Mouse (Mus musculus): ENCODE measurements around the gene Gm3880. TPM values are rescaled to one million over a fixed set of nuclear protein-coding genes. Genes with fewer than 3 reads are reported as not detected.
"Not testable (repeated sequence)": the region's sequence is repeated elsewhere in the genome, so short reads cannot be mapped to it uniquely, and the experiment has no call there.

Gene Gm3880
- polyA plus RNA-seq (2015; fragmentation: Nextera tagmentation; extraction: Ambion mirVana) = not detected in 2 replicates

DNA sequence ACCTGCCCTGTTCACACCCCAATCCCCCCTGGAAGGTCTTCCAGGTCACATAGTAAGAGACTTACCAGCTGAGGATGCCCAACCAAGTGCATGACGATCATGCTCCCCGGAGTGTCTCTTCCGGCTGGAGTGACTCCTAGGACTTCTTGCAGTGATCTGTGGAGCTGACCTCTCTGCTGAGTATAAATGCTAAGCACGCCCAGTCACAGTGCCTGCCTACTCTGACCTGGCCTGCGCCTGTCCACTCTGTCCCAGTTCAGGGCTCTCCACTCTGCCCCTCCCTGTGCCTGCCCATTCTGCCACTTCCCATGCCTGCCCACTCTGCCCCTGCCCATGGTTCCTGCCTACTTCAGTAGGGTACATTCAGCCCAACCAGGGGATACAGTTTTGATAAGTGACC is at the start of gene Gm3880:
TSS of gene Gm3880 (minus strand) at position 101 of the 400 bp plus-strand sequence.
- not testable (repeated sequence) for H3K9me3 ChIP-seq; ATAC-seq (ENCODE audit: low FRiP score, low read depth); H3K4me2 ChIP-seq; H3K4me1 ChIP-seq (replicated peaks); H3K9ac ChIP-seq; H3K36me3 ChIP-seq; H3K27me3 ChIP-seq; H3K4me3 ChIP-seq; H3K27ac ChIP-seq (replicated peaks)
- WGBS = 94% methylated on average over 5 of the region's 5 CpGs

DNA sequence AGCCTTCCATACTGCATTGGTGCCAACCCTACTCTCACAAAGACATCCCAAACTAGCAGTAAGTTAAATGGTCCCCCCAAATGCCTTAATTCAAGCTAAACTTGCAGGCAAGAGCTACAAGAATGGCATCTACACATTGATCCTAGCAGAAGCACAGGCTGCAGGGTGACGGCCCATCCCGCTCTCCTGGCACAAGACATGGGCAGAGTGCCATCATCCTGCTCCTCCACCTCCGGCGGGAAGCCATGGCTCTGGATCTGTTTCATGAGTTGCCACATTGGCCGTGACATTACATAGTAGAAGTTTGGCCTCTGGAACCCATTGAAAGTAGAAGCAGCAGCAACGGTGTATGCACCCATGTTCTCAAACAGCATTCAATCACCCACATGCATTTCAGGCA is 37.5 kb upstream of the Gm3880 start:
- 90% methylated on average over 6 of the region's 6 CpGs for WGBS
- not testable (repeated sequence) for H3K4me3 ChIP-seq; H3K27ac ChIP-seq (replicated peaks); H3K4me1 ChIP-seq (replicated peaks); H3K27me3 ChIP-seq; H3K9me3 ChIP-seq; H3K4me2 ChIP-seq; H3K36me3 ChIP-seq; ATAC-seq (ENCODE audit: low FRiP score, low read depth); H3K9ac ChIP-seq

DNA sequence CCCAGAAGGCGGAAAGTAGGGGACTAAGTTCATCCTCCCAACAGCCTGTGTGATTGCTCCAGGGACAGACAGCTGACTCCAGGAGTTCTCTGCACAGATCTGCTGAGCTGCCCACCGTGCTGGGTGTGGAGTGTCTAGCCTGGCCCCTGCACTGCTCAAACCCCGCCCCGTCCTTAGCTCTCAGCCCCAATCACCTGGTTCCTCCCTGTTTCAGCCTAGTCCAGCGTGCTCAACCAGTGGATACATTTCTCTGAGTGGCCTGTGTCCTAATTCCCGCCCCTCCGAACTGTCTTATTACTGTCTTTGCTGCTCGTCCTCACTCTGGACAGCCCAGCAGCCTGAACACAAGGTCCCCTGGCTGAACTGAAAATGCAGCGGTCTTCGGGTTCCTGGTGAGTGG is 20.8 kb upstream of the Gm3880 start, which contains the start of the genes Gm9112 and Dmrtc1b:
TSS of gene Gm9112 (minus strand) at position 101 of the 400 bp plus-strand sequence.
TSS of gene Dmrtc1b (plus strand) at position 331 of the 400 bp plus-strand sequence.
- not testable (repeated sequence) for H3K9ac ChIP-seq; ATAC-seq (ENCODE audit: low FRiP score, low read depth); H3K9me3 ChIP-seq; H3K27me3 ChIP-seq; H3K27ac ChIP-seq (replicated peaks); H3K4me1 ChIP-seq (replicated peaks); H3K4me3 ChIP-seq; H3K36me3 ChIP-seq; H3K4me2 ChIP-seq
- 89% methylated on average over 10 of the region's 10 CpGs for WGBS

- not testable (repeated sequence) for H3K4me1 ChIP-seq (replicated peaks); H3K4me2 ChIP-seq; ATAC-seq (ENCODE audit: low FRiP score, low read depth); H3K4me3 ChIP-seq; H3K27me3 ChIP-seq; H3K9ac ChIP-seq; H3K27ac ChIP-seq (replicated peaks); H3K9me3 ChIP-seq; H3K36me3 ChIP-seq
- 76% methylated on average over 3 of the region's 3 CpGs for WGBS
Measured at GRCm38 (mm10) chrX:102700636-102701035, 13.9 kb upstream of the Gm3880 start.

DNA sequence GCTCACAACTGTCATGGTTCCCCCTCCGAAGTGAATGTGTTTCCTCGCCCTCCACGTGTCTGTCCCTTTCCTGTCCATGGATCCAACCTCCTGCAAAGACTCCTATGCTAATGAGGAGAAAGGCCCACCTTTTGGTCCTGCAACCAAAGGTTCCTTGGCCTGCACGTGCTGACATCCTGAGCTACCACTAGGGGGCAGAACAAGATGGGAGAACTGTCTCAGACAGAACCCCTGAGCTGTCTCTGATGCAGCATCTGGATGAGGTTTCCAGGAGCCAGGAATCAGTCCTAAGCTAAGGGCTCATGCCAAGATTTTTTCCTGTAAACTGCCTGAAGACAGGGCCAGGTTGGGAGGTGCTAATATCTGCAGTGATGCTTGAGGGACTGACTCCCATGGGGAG is 2.5 kb upstream of the Gm3880 start:
- not testable (repeated sequence) for H3K27ac ChIP-seq (replicated peaks); H3K4me1 ChIP-seq (replicated peaks); H3K4me2 ChIP-seq; H3K4me3 ChIP-seq; H3K36me3 ChIP-seq; H3K27me3 ChIP-seq; H3K9me3 ChIP-seq; H3K9ac ChIP-seq
- peak; percentile 69; the same call in 1 of the 2 replicates for ATAC-seq (ENCODE audit: low FRiP score, low read depth)
- WGBS = 18% methylated on average over 4 of the region's 4 CpGs

DNA sequence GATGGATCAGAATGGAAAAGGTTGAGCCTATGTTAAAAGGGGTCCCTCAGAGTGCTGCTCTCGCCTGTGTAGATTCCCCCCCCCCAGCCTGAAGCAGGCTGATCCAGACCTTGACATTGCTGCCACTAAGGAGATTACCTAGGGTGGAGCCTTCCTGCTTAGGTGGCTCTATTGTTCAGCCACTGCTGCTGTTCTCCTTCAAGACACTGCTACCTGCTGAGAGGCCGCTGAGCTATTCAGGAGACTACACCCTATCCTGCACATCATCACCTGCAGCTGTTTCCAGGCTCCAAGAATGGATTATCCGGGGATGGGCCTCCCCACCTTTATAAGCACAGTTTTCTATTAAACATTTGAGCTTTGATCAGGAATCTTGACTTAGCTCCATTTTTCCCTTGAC is 2.1 kb downstream of the Gm3880 start:
- H3K4me1 ChIP-seq (replicated peaks); H3K27ac ChIP-seq (replicated peaks); H3K9ac ChIP-seq; H3K4me2 ChIP-seq; H3K4me3 ChIP-seq; H3K9me3 ChIP-seq; H3K36me3 ChIP-seq; H3K27me3 ChIP-seq; ATAC-seq (ENCODE audit: low FRiP score, low read depth): not testable (repeated sequence)
- 64% methylated on average over 3 of the region's 3 CpGs for WGBS

DNA sequence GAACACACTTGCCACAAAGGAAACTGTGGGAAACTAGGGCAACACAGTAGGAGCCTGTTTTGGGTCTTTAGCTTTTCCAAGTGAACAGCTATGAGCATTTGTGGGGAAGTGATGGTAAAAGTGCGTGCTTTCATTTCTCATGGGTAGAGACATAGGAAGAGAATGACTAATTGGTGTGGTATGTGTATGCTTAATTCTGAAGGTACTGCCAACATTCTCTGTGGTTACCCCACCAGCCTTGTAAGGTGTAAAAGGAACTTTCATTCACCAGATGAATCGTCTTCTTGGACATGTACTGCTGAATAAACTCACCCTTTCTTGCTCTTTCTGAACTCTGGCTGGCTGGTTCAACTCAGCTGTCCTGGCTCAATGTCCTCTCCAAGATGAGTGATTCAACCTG is 20.1 kb downstream of the Gm3880 start:
- Histone ChIP-seq H3K27me3 (no peaks in the 10 kb centered on the region), H3K4me2 (no peak overlapping the region), H3K9ac (no peak overlapping the region), H3K4me1 (replicated peaks) (no peaks in the 10 kb centered on the region), H3K9me3 (no peaks in the 10 kb centered on the region), H3K36me3 (no peaks in the 10 kb centered on the region), H3K4me3 (no peak overlapping the region), H3K27ac (replicated peaks) (no peak overlapping the region)
- ATAC-seq (ENCODE audit: low FRiP score, low read depth) = no peak
- WGBS = 88% methylated on average over 2 of the region's 2 CpGs

DNA sequence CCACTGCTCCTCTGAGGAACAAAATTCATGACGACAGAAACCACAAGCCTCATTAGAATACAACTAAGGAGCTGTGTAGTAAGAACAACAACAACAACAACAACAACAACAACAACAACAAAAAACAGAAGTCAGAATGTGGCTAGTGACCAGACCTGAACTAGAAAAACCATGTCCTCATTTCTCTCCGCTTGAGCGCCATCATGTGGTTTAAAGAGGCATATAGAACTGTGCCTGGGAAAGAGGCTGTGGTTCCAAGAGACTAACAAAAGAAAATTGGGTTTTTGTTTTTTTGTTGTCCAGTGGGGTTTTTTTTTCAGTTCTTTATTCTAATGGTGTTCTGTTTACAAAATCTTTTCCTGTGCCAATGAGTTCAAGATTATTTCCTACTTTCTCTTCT is 26.1 kb downstream of the Gm3880 start:
- ATAC-seq (ENCODE audit: low FRiP score, low read depth) = no peak
- Histone ChIP-seq H3K27me3 (no peaks in the 10 kb centered on the region), H3K4me3 (no peak overlapping the region), H3K9me3 (no peaks in the 10 kb centered on the region), H3K4me2 (no peak overlapping the region), H3K36me3 (no peaks in the 10 kb centered on the region), H3K9ac (no peak overlapping the region), H3K27ac (replicated peaks) (no peak overlapping the region), H3K4me1 (replicated peaks) (no peaks in the 10 kb centered on the region)
- WGBS = 25% methylated on average over 3 of the region's 3 CpGs

DNA sequence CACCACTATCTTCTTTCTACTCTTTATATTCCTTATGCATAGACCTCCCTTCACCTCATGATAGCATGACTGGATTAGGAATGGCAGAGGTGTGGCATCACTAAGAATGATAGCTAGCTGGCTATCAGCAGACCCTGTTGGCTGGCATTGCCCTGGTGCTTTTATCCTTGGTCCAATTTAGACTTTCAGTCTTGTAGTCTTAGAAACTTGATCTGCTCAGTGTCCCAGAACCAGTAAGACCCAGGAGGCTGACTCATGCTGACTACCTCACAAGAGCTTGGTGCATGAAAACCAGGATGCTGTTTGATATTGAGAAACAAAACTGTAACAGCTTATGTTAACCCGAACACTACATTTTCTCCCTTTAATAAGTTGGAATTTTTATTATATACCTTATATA is 41.1 kb downstream of the Gm3880 start:
- no peaks in the 10 kb centered on the region for H3K36me3 ChIP-seq
- WGBS = 92% methylated on average over 1 of the region's 1 CpGs
- no peak overlapping the region for H3K27ac ChIP-seq (replicated peaks)
- no peak overlapping the region for H3K4me3 ChIP-seq
- H3K9me3 ChIP-seq = no peaks in the 10 kb centered on the region
- H3K4me1 ChIP-seq (replicated peaks) = peaks cover 7% of the 10 kb centered on the region; the same call in 1 of the 2 replicates
- ATAC-seq (ENCODE audit: low FRiP score, low read depth) = no peak
- H3K27me3 ChIP-seq = peaks cover 10% of the 10 kb centered on the region; the same call in 1 of the 2 replicates
- H3K9ac ChIP-seq = no peak overlapping the region
- no peak overlapping the region for H3K4me2 ChIP-seq

DNA sequence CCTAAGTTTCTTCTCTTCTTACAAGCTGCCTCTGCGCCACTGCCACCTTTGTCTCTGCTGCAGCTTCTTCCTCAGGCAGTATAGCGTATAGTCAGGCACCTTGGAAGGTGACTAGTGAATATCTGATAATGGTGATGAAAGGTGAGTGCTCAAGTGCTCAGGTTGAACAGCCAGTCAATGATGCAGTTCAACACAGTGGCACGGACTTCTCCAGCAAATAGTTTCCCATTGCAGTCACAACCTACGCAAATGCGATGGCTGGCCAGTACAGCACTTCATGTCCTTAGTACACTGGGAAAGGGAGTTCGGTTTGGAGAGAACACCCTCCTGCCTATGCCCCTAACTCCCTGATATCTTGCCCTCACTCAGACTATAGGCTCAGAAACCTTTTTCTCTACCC is 41.6 kb downstream of the Gm3880 start:
- H3K9ac ChIP-seq = no peak overlapping the region
- no peaks in the 10 kb centered on the region for H3K36me3 ChIP-seq
- peak overlapping the region; percentile 59 for H3K4me2 ChIP-seq
- H3K4me1 ChIP-seq (replicated peaks) = peaks cover 7% of the 10 kb centered on the region; the same call in 1 of the 2 replicates
- H3K27ac ChIP-seq (replicated peaks) = no peak overlapping the region
- no peak for ATAC-seq (ENCODE audit: low FRiP score, low read depth)
- H3K4me3 ChIP-seq = peak overlapping the region; percentile 53; the same call in 1 of the 2 replicates
- peaks cover 10% of the 10 kb centered on the region; the same call in 1 of the 2 replicates for H3K27me3 ChIP-seq
- WGBS = 51% methylated on average over 6 of the region's 6 CpGs
- no peaks in the 10 kb centered on the region for H3K9me3 ChIP-seq

DNA sequence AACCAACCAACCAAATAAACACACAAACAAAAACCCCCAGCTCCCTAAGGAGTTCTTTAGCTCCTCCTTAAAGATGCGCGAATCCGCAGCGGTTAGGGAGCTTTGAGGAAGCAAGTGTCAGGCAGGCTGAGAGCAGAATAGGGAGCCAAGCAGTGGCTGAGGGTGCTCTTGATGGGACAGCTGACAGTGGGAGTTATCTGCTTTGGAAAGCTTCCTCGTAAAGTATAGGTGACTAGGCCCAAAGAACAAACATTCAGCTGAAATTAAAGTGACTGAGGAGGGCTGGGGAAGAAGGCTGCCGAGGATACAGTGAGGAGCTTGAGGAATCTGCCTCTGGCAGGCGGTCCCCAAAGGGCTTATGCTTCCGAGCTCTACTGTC is 42.2 kb downstream of the Gm3880 start:
- H3K4me2 ChIP-seq = peak overlapping the region; percentile 59
- peak; percentile 19; the same call in 1 of the 2 replicates for ATAC-seq (ENCODE audit: low FRiP score, low read depth)
- peaks cover 10% of the 10 kb centered on the region; the same call in 1 of the 2 replicates for H3K27me3 ChIP-seq
- H3K9ac ChIP-seq = no peak overlapping the region; the same call in 1 of the 2 replicates
- H3K4me1 ChIP-seq (replicated peaks) = peaks cover 7% of the 10 kb centered on the region; the same call in 1 of the 2 replicates
- 23% methylated on average over 7 of the region's 8 CpGs for WGBS
- H3K36me3 ChIP-seq = no peaks in the 10 kb centered on the region
- H3K9me3 ChIP-seq = no peaks in the 10 kb centered on the region
- no peak overlapping the region for H3K27ac ChIP-seq (replicated peaks)
- peak overlapping the region; percentile 53 for H3K4me3 ChIP-seq

- ATAC-seq (ENCODE audit: low FRiP score, low read depth) = peak; percentile 87
- Histone ChIP-seq H3K4me1 (replicated peaks) (peaks cover 7% of the 10 kb centered on the region; the same call in 1 of the 2 replicates), H3K4me2 (peak within 1 kb of the TSS; percentile 59), H3K9ac (peak within 1 kb of the TSS; percentile 52), H3K27ac (replicated peaks) (no peak within 1 kb of the TSS), H3K27me3 (peaks cover 10% of the 10 kb centered on the region; the same call in 1 of the 2 replicates), H3K36me3 (no peaks in the 10 kb centered on the region), H3K4me3 (peak within 1 kb of the TSS; percentile 53), H3K9me3 (no peaks in the 10 kb centered on the region)
- WGBS = 22% methylated on average over 51 of the region's 60 CpGs
Measured at GRCm38 (mm10) chrX:102643823-102644572, 42.8 kb downstream of the Gm3880 start, which contains the start of gene Phka1. Phka1 (minus strand) TSS chrX:102644246.

Measured in hindbrain, embryonic 15.5 days (tissue).